29 mouse cellular contexts compared by ENCODE assay signal in genomic region chr11:46349681-46350410, GRCm38 (mm10). TPM values are rescaled to one million over a fixed set of nuclear protein-coding genes. Genes with fewer than 3 reads are reported as not detected.
DNase-seq lines count a peak whose midpoint lies in the region; ATAC-seq and TF ChIP-seq lines count a peak whose summit lies in the region.
"Had no signal": no experiment of that assay in that cellular context is flagged by ENCODE, and none has a peak within 500 bp of the region (broad histone marks: within the 10 kb centered on the region; RNA-seq: fewer than 3 reads in every experiment).

No protein-coding gene starts in this region.

- intact Hi-C loops in gastrocnemius, postnatal 36 days (cut with DNase I): no loop called here

- no peak overlapping the region for H3K4me2 ChIP-seq in embryonic facial prominence, embryonic 13.5 days
- H3K4me2 ChIP-seq in limb, embryonic 11.5 days (ENCODE audit: low read depth, severe bottlenecking): no peak overlapping the region
- H3K4me2 ChIP-seq in midbrain, embryonic 16.5 days (ENCODE audit: low read length): no peak overlapping the region
- H3K4me2 ChIP-seq: heart, embryonic 11.5 days; hindbrain, embryonic 15.5 days; kidney, embryonic 15.5 days; lung, embryonic 15.5 days; neural tube, embryonic 15.5 days had no signal

- H3K27me3 ChIP-seq in embryonic facial prominence, embryonic 13.5 days: no peaks in the 10 kb centered on the region
- no peaks in the 10 kb centered on the region for H3K27me3 ChIP-seq in limb, embryonic 11.5 days (ENCODE audit: control insufficient read depth, insufficient read depth, low read length)
- H3K27me3 ChIP-seq in midbrain, embryonic 16.5 days (ENCODE audit: control insufficient read depth, insufficient read depth, low read depth, low read length): no peaks in the 10 kb centered on the region
- H3K27me3 ChIP-seq: hindbrain, embryonic 15.5 days; kidney, embryonic 15.5 days; lung, embryonic 15.5 days; neural tube, embryonic 15.5 days had no signal

- H3K9ac ChIP-seq in embryonic facial prominence, embryonic 13.5 days: no peak overlapping the region
- H3K9ac ChIP-seq in limb, embryonic 11.5 days (ENCODE audit: low read length): no peak overlapping the region
- H3K9ac ChIP-seq in midbrain, embryonic 16.5 days (ENCODE audit: low read depth, low read length): no peak overlapping the region
- H3K9ac ChIP-seq: hindbrain, embryonic 15.5 days; kidney, embryonic 15.5 days; liver, embryonic 14.5 days; lung, embryonic 15.5 days; neural tube, embryonic 15.5 days had no signal

- no peaks in the 10 kb centered on the region for H3K36me3 ChIP-seq in embryonic facial prominence, embryonic 13.5 days
- no peaks in the 10 kb centered on the region for H3K36me3 ChIP-seq in limb, embryonic 11.5 days (ENCODE audit: control insufficient read depth, insufficient read depth, low read length)
- no peaks in the 10 kb centered on the region for H3K36me3 ChIP-seq in midbrain, embryonic 16.5 days (ENCODE audit: control insufficient read depth, insufficient read depth, low read length)
- H3K36me3 ChIP-seq: hindbrain, embryonic 15.5 days; kidney, embryonic 15.5 days; lung, embryonic 15.5 days; neural tube, embryonic 15.5 days had no signal

- TF ChIP-seq POLR2A in brain, embryonic 14.5 days (IDR thresholded peaks at IDR 0.05; ENCODE audit: borderline replicate concordance, extremely low read depth, insufficient read depth, insufficient read length, poor library complexity, severe bottlenecking): no peak

- H3K4me1 ChIP-seq in embryonic facial prominence, embryonic 13.5 days: peaks cover 5% of the 10 kb centered on the region; the same call in 1 of the 2 replicates
- peaks cover 8% of the 10 kb centered on the region; the same call in 1 of the 2 replicates for H3K4me1 ChIP-seq in limb, embryonic 11.5 days (ENCODE audit: control insufficient read depth, insufficient read depth, low read length)
- no peaks in the 10 kb centered on the region for H3K4me1 ChIP-seq in midbrain, embryonic 16.5 days (ENCODE audit: control insufficient read depth, insufficient read depth, low read length)
- H3K4me1 ChIP-seq: hindbrain, embryonic 15.5 days; kidney, embryonic 15.5 days; lung, embryonic 15.5 days; neural tube, embryonic 15.5 days had no signal

- no peak for ATAC-seq in embryonic facial prominence, embryonic 13.5 days (ENCODE audit: insufficient number of reproducible peaks, insufficient read depth, low FRiP score, low TSS enrichment, low read depth)
- ATAC-seq in limb, embryonic 11.5 days (ENCODE audit: insufficient number of reproducible peaks, low FRiP score, low TSS enrichment, low read depth): peak; percentile 77
- no peak for ATAC-seq in midbrain, embryonic 16.5 days
- ATAC-seq: intestine, postnatal 0 days had no signal

- H3K27ac ChIP-seq in embryonic facial prominence, embryonic 13.5 days: 0 out of 2 replicates have a peak overlapping the region, but pooled peaks have one; percentile 22
- no peak overlapping the region for H3K27ac ChIP-seq in limb, embryonic 11.5 days (replicated peaks; ENCODE audit: low read depth, low read length)
- no peak overlapping the region for H3K27ac ChIP-seq in midbrain, embryonic 16.5 days (ENCODE audit: low read length)
- H3K27ac ChIP-seq: gastrocnemius, adult 2 months; hindbrain, embryonic 15.5 days; kidney, embryonic 15.5 days; liver, embryonic 14.5 days; lung, embryonic 15.5 days; neural tube, embryonic 15.5 days; stomach, postnatal 0 days had no signal

- no peaks in the 10 kb centered on the region for H3K9me3 ChIP-seq in embryonic facial prominence, embryonic 13.5 days
- H3K9me3 ChIP-seq in limb, embryonic 11.5 days (ENCODE audit: control insufficient read depth, low read length): no peaks in the 10 kb centered on the region
- H3K9me3 ChIP-seq in midbrain, embryonic 16.5 days (replicated peaks; ENCODE audit: control insufficient read depth, low read length, poor library complexity, severe bottlenecking): no peaks in the 10 kb centered on the region
- H3K9me3 ChIP-seq: hindbrain, embryonic 15.5 days; kidney, embryonic 15.5 days; lung, embryonic 15.5 days; neural tube, embryonic 15.5 days had no signal

- WGBS in embryonic facial prominence, embryonic 13.5 days: 22% methylated on average over 2 of the region's 2 CpGs
- 10% methylated on average over 2 of the region's 2 CpGs for WGBS in limb, embryonic 11.5 days
- WGBS in midbrain, embryonic 16.5 days: 80% methylated on average over 2 of the region's 2 CpGs

- TF ChIP-seq CTCF in brain, embryonic 14.5 days (IDR thresholded peaks at IDR 0.05; ENCODE audit: borderline replicate concordance, extremely low read depth, insufficient read depth, insufficient read length): no peak

- no peak overlapping the region for H3K4me3 ChIP-seq in embryonic facial prominence, embryonic 13.5 days
- H3K4me3 ChIP-seq in limb, embryonic 11.5 days (ENCODE audit: low read depth, low read length): no peak overlapping the region
- no peak overlapping the region for H3K4me3 ChIP-seq in midbrain, embryonic 16.5 days (ENCODE audit: low read depth, low read length)
- H3K4me3 ChIP-seq: gastrocnemius, adult 2 months; hindbrain, embryonic 15.5 days; kidney, embryonic 15.5 days; lung, embryonic 15.5 days; neural tube, embryonic 15.5 days had no signal

- DNase-seq in 3T3-L1 (ENCODE audit: low read depth, low spot score): peak; percentile 40
- DNase-seq in brain, embryonic 14.5 days (ENCODE audit: low read depth): peak; percentile 23
- DNase-seq in limb, embryonic 11.5 days (ENCODE audit: low spot score): no peak
- DNase-seq in gastrocnemius, postnatal 36 days: no peak
- DNase-seq in adrenal gland, postnatal 36 days: no peak
- DNase-seq: adrenal gland, postnatal 14 days; cerebellum, adult 9-10 months; gastrocnemius, adult 2 months; left cerebral cortex, postnatal 4 days; lung, postnatal 4 days; right cerebral cortex, adult 18-20 months; thymus, adult 2 months had no signal

RNA-seq across cellular contexts. Expression of gene Cyfip2, which starts 37.2 kb away (rescaled TPM):
- 35.9 and 75.9 TPM in 2 replicates for polyA plus RNA-seq in brain, embryonic 14.5 days (2012; rRNA removed)
- 8.9 and 10.4 TPM in 2 replicates for polyA plus RNA-seq in embryonic facial prominence, embryonic 13.5 days (2015; fragmentation: Nextera tagmentation; extraction: Ambion mirVana)
- polyA plus RNA-seq in limb, embryonic 11.5 days (2014; fragmentation: Nextera tagmentation; extraction: Ambion mirVana): 16.2 and 18.0 TPM in 2 replicates
- polyA plus RNA-seq in midbrain, embryonic 16.5 days (2015; fragmentation: Nextera tagmentation; extraction: Ambion mirVana): 98.9 and 103 TPM in 2 replicates
- 1 to 10 TPM; 1.5 to 1.7 TPM for total RNA-seq in gastrocnemius, postnatal 36 days (2021)
- total RNA-seq in adrenal gland, postnatal 36 days (2021): 10 to 100 TPM; 84.0 to 88.8 TPM

RNA-seq across cellular contexts. Expression of gene Itk, which starts 39.5 kb away (rescaled TPM):
- polyA plus RNA-seq in brain, embryonic 14.5 days (2012; rRNA removed): 0.04 and 0.05 TPM in 2 replicates
- 0.07 TPM in 1 of 2 replicates, not detected in the other for polyA plus RNA-seq in embryonic facial prominence, embryonic 13.5 days (2015; fragmentation: Nextera tagmentation; extraction: Ambion mirVana)
- not detected in 2 replicates for polyA plus RNA-seq in limb, embryonic 11.5 days (2014; fragmentation: Nextera tagmentation; extraction: Ambion mirVana)
- polyA plus RNA-seq in midbrain, embryonic 16.5 days (2015; fragmentation: Nextera tagmentation; extraction: Ambion mirVana): not detected in 2 replicates
- 1 to 10 TPM in 1 of 2 experiments, not detected in 1; 1.1 TPM for total RNA-seq in gastrocnemius, postnatal 36 days (2021)
- under 1 TPM; 0.13 to 0.23 TPM for total RNA-seq in adrenal gland, postnatal 36 days (2021)
- total RNA-seq: gastrocnemius, adult 2 months had no signal
- polyA plus RNA-seq: heart, embryonic 11.5 days; heart, postnatal 0 days; hindbrain, embryonic 15.5 days; neural tube, embryonic 15.5 days had no signal

RNA-seq across cellular contexts. Expression of gene Fam71b, which starts 46.5 kb away (rescaled TPM):
- polyA plus RNA-seq in brain, embryonic 14.5 days (2012; rRNA removed): not detected in 2 replicates
- polyA plus RNA-seq in embryonic facial prominence, embryonic 13.5 days (2015; fragmentation: Nextera tagmentation; extraction: Ambion mirVana): not detected in 2 replicates
- not detected in 2 replicates for polyA plus RNA-seq in limb, embryonic 11.5 days (2014; fragmentation: Nextera tagmentation; extraction: Ambion mirVana)
- not detected in 2 replicates for polyA plus RNA-seq in midbrain, embryonic 16.5 days (2015; fragmentation: Nextera tagmentation; extraction: Ambion mirVana)
- total RNA-seq in gastrocnemius, postnatal 36 days (2021): not detected
- total RNA-seq in adrenal gland, postnatal 36 days (2021): not detected
- total RNA-seq: adrenal gland, postnatal 14 days; gastrocnemius, adult 2 months; hematopoietic stem cell, adult 5-6 weeks; layer of hippocampus, postnatal 14 days; left cerebral cortex, adult 8-10 months; left cerebral cortex, postnatal 4 days; megakaryocyte-erythroid progenitor cell, adult 5-6 weeks had no signal
- polyA plus RNA-seq: forebrain, embryonic 11.5 days; frontal cortex, adult 2 months; heart, postnatal 0 days; hindbrain, embryonic 15.5 days; intestine, postnatal 0 days; kidney, embryonic 15.5 days; neural tube, embryonic 15.5 days; stomach, postnatal 0 days had no signal

Comparison
In these comparisons a context has a peak if more than half of its experiments do, and no peak if none do; other contexts are left out.
1. DNase-seq: peak in 3T3-L1 (single experiment) and brain, embryonic 14.5 days (single experiment); none in limb, embryonic 11.5 days (single experiment), gastrocnemius, postnatal 36 days (0 of 2) and adrenal gland, postnatal 36 days (0 of 2).